Mouse (Mus musculus) midbrain, postnatal 0 days (tissue): ENCODE results near the gene Smtnl1. TPM values are rescaled to one million over a fixed set of nuclear protein-coding genes. Genes with fewer than 3 reads are reported as not detected.
A peak's percentile ranks its signal among the peaks of the same experiment; 100 is the strongest.
"Not testable (repeated sequence)": the region's sequence is repeated elsewhere in the genome, so short reads cannot be mapped to it uniquely, and the experiment has no call there.

ENCODE experiments used
- ATAC-seq: fragments of 200-750 bp; cut with Nextera tagmentation; 2 replicates; pipeline ENCODE4 v1.8.0; 2017; ENCODE audit warnings: moderate number of reproducible peaks, mild to moderate bottlenecking, moderate TSS enrichment, moderate library complexity; ENCODE audit not compliant: low FRiP score
- DNase-seq: peaks from one replicate; pipeline ENCODE4 v3.0.0-alpha.2; 2015; ENCODE audit warnings: low spot score
- H3K27ac ChIP-seq: fragments of 300-500 bp; sonication (generic); 2 replicates; pipeline ENCODE4 v1.5.1; 2014; ENCODE audit warnings: low read depth, mild to moderate bottlenecking, low read length, mixed read lengths
- H3K27me3 ChIP-seq: fragments of 300-500 bp; sonication (generic); 2 replicates; pipeline ENCODE4 v1.6.1; 2014; ENCODE audit warnings: low read length, control low read depth, mixed read lengths; ENCODE audit not compliant: insufficient read depth
- H3K36me3 ChIP-seq: fragments of 300-500 bp; sonication (generic); 2 replicates; pipeline ENCODE4 v1.6.1; 2014; ENCODE audit warnings: low read length, control low read depth, mixed read lengths; ENCODE audit not compliant: insufficient read depth
- H3K4me1 ChIP-seq: fragments of 300-500 bp; sonication (generic); 2 replicates; pipeline ENCODE4 v1.6.1; 2014; ENCODE audit warnings: mild to moderate bottlenecking, control low read depth, antibody characterized with exemption, low read length, mixed read lengths; ENCODE audit not compliant: insufficient read depth
- H3K4me2 ChIP-seq: fragments of 300-500 bp; sonication (generic); 2 replicates; pipeline ENCODE4 v1.6.1; 2014; ENCODE audit warnings: low read depth, mild to moderate bottlenecking, low read length, mixed read lengths; ENCODE audit not compliant: poor library complexity, severe bottlenecking
- H3K4me3 ChIP-seq: fragments of 300-500 bp; sonication (generic); 2 replicates; pipeline ENCODE4 v1.5.1; 2014; ENCODE audit warnings: low read depth, mild to moderate bottlenecking, low read length, moderate library complexity
- H3K9ac ChIP-seq: fragments of 300-500 bp; sonication (generic); replicated peaks from 2 replicates; pipeline ENCODE4 v1.6.1; 2014; ENCODE audit warnings: mild to moderate bottlenecking, low read length, moderate library complexity, mixed read lengths; ENCODE audit not compliant: poor library complexity, severe bottlenecking
- H3K9me3 ChIP-seq: fragments of 300-500 bp; sonication (generic); 2 replicates; pipeline ENCODE4 v1.6.1; 2016; ENCODE audit warnings: low read length, control low read depth
- CTCF ChIP-seq: IDR thresholded peaks from 2 replicates; pipeline ENCODE4 v1.5.1; 2016; ENCODE audit warnings: antibody characterized with exemption, mild to moderate bottlenecking
- WGBS: fragments of 180-500 bp; shearing (Covaris S2); extraction: QIAGEN DNeasy Blood & Tissue Kit; methylation state at CpG from one replicate; pipeline ENCODE4 v1.1.7; 2014; 5-methylcytosine and 5-hydroxymethylcytosine counted together
- polyA plus RNA-seq: library from polyadenylated mRNA; unstranded; fragments of >200 nt; fragmentation: Nextera tagmentation; extraction: Ambion mirVana; gene quantifications from 2 replicates; pipeline ENCODE4 v1.2.1, GENCODE M21; 2015
- total RNA-seq: library from RNA; depleted of rRNA; stranded (reverse); fragments of >200 nt; gene quantifications from 2 replicates; pipeline ENCODE4 v1.2.3, GENCODE M21; 2014

The Smtnl1 gene
- total and polyA plus RNA-seq, 2 experiments from 2014 or later, result not detected

DNA sequence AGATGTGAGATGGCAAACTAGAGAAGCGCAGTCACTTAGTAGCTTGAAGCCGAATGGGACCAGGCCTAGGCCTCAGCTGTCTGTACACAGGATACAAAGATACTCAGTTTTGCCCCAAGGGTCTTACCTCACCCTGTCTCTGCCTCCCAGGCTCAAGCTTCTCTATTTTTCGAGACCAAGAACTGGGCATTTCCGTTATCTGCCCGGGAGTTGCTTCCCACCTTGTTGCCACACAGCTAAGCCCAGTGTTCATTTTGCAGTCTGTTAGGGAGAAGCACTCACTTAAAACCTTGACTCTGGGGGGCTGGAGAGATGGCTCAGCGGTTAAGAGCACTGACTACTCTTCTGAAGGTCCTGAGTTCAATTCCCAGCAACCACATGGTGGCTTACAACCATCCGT is 18.5 kb downstream of the Smtnl1 start:
- TF ChIP-seq CTCF, result no peak
- Histone ChIP-seq H3K36me3 (no peaks in the 10 kb centered on the region), H3K4me3 (no peak overlapping the region), H3K9ac (no peak overlapping the region), H3K9me3 (no peaks in the 10 kb centered on the region), H3K4me1 (no peaks in the 10 kb centered on the region; the same call in 1 of the 2 replicates), H3K27ac (no peak overlapping the region), H3K27me3 (no peaks in the 10 kb centered on the region), H3K4me2 (no peak overlapping the region)
- 94% methylated on average over 7 of the region's 7 CpGs for WGBS
- no peak for ATAC-seq
- DNase-seq, result no peak

DNA sequence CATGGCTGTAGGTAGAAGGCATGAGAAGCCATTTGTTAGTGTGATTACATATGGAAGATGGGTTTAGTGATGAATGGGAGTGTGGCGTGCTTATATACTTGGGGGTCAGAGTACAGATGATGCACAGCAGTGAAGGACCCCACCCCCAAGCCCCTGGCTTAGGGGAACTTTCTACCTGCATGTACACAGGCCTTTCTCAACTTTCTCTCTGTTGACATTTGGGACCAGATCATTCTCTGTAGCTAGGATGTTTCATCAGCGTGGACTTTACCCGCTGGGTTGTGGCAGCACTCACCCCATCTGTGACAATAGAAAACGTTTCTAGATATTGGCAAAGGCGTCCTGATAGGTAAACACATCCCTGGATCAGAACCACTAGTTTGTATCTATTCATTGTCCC is 21.2 kb downstream of the Smtnl1 start:
- not testable (repeated sequence) for DNase-seq, H3K4me2 ChIP-seq, H3K9me3 ChIP-seq, H3K27me3 ChIP-seq, H3K4me1 ChIP-seq, H3K9ac ChIP-seq, ATAC-seq, H3K4me3 ChIP-seq, H3K36me3 ChIP-seq, H3K27ac ChIP-seq
- 78% methylated on average over 5 of the region's 5 CpGs for WGBS

DNA sequence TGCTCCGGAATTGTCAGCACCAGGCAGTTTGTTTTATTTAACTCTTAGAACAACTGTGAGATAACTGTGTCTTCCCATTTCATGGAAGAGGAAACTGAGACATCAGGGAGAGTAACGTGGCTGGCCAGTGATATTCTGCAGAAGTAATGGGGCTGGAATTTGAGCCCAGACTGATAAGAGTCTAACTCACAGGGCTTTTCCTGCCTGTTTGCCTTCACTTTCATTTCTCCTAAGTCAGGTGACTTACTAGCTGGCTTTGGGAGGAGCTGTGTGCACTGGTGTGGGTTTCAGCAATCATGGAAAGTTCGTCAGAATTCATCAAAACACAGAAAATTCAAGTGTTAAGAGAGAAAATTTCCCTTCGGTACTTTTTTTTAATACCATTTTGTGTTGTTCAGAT is 22.1 kb downstream of the Smtnl1 start:
- 78% methylated on average over 4 of the region's 4 CpGs for WGBS

DNA sequence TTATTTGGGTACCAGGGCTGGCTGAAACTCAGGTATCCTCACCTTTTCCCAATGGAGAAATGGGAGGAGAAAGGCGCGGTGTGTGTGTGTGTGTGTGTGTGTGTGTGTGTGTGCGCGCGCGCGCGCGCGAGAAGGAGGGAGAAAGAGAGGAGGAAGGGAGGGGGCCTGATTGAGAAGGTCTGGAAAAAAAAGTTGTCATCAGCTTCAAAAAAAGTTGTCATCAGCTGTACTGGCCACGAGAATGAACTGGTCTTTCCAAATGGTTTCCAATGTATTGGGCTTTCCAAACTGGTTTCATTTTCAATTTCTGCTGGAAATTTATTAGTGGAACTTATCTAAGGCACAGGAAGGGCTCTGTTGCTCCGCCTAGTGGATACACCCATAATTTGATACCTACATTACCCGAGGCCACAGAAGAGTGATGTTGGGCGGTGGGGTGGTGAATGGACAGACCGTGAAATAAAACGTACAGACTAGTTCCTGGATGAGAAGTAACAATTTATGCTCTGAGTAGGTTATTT is 23.4 kb downstream of the Smtnl1 start:
- H3K4me2 ChIP-seq, result peak overlapping the region; percentile 98
- TF ChIP-seq CTCF, result peak; percentile 77
- ATAC-seq (peak; percentile 35; the same call in 1 of the 2 replicates), DNase-seq (peak; percentile 81)
- no peaks in the 10 kb centered on the region for H3K9me3 ChIP-seq
- H3K4me1 ChIP-seq, result no peaks in the 10 kb centered on the region; the same call in 1 of the 2 replicates
- no peaks in the 10 kb centered on the region for H3K27me3 ChIP-seq
- peak overlapping the region; percentile 56 for H3K9ac ChIP-seq
- H3K4me3 ChIP-seq, result peak overlapping the region; percentile 52
- no peak overlapping the region for H3K27ac ChIP-seq
- H3K36me3 ChIP-seq, result no peaks in the 10 kb centered on the region
- under 1% methylated on average over 7 of the region's 16 CpGs for WGBS

More for the DNA sequence above, 22.1 kb downstream of the Smtnl1 start:
- DNase-seq (no peak), ATAC-seq (no peak)
- Histone ChIP-seq H3K27ac (no peak overlapping the region), H3K4me3 (no peak overlapping the region), H3K9me3 (no peaks in the 10 kb centered on the region), H3K27me3 (no peaks in the 10 kb centered on the region), H3K36me3 (no peaks in the 10 kb centered on the region), H3K4me2 (no peak overlapping the region), H3K9ac (no peak overlapping the region), H3K4me1 (no peaks in the 10 kb centered on the region; the same call in 1 of the 2 replicates)
- TF ChIP-seq CTCF, result no peak

DNA sequence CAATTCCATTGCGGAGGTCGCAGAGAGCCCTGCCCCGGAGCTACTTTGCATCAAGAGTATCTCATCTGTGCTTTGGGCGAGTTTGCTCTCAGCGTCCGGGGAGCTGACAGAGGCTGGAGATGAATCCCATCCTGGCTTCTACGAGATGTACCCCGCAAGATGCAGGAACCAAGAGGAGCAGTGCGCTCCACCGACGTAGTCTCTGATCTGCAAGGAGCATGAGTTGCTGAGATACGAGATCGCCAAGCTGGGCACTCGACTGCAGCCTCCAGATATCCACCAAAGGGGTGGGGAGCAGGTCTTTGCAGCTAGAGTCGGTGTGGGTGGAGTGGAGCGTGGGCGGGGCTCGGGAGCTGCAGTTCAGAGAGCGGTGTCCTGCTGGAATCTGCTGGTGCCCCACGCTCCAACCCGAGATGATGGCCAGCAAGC is 23.9 kb downstream of the Smtnl1 start, which contains the start of gene Ube2l6:
TSS of gene Ube2l6 (plus strand) at position 336 of the 429 bp plus-strand sequence.
- under 1% methylated on average over 21 of the region's 21 CpGs for WGBS
- H3K36me3 ChIP-seq, result no peaks in the 10 kb centered on the region
- no peak for TF ChIP-seq CTCF
- no peaks in the 10 kb centered on the region for H3K27me3 ChIP-seq
- H3K4me3 ChIP-seq, result peak within 1 kb of the TSS; percentile 52
- peak; percentile 76 for ATAC-seq
- H3K9ac ChIP-seq, result peak within 1 kb of the TSS; percentile 56
- no peak within 1 kb of the TSS for H3K27ac ChIP-seq
- no peaks in the 10 kb centered on the region; the same call in 1 of the 2 replicates for H3K4me1 ChIP-seq
- H3K9me3 ChIP-seq, result no peaks in the 10 kb centered on the region
- H3K4me2 ChIP-seq, result peak within 1 kb of the TSS; percentile 98
- DNase-seq, result peak; percentile 52

DNA sequence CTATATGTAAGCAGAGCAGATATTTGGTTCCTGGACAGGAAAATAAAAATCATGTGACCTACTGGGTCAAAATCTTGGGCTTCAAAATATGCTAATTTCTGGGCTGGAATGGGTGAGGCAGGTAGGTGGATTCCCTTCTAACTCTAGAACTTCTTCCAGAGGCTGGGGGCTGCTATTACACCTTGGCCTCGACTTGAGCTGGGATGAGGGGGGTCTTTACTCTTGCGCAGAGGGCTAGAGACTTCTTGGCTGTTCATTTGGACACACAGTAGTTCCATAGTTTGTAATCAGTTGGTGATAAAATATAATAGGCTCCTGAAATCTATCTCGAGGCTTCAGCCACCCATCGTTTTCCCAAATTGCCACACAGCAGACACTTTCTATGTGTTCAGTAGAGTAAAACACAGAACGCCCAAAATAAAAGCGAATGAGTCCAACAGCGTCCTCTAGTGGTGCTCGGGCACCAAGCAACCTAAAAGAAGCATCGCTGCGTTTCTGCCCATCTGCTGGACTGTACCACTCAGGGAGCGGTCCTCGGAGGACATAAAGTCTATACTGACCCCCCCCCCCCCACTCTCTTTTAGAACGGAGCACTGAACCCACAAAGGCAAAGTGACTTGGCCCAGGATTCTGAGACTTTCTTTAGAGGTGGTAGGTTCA is 24.5 kb downstream of the Smtnl1 start:
- H3K27ac ChIP-seq, result no peak overlapping the region
- peak; percentile 88 for TF ChIP-seq CTCF
- 9% methylated on average over 13 of the region's 13 CpGs for WGBS

More for the DNA sequence above, 24.5 kb downstream of the Smtnl1 start:
- no peaks in the 10 kb centered on the region for H3K27me3 ChIP-seq
- H3K36me3 ChIP-seq, result no peaks in the 10 kb centered on the region
- peak; percentile 64 for ATAC-seq
- H3K4me1 ChIP-seq, result no peaks in the 10 kb centered on the region; the same call in 1 of the 2 replicates
- no peaks in the 10 kb centered on the region for H3K9me3 ChIP-seq
- peak; percentile 93 for DNase-seq
- peak overlapping the region; percentile 56 for H3K9ac ChIP-seq
- peak overlapping the region; percentile 52 for H3K4me3 ChIP-seq
- H3K4me2 ChIP-seq, result peak overlapping the region; percentile 98
